Mouse (Mus musculus) heart, embryonic 12.5 days (tissue): ENCODE data around the gene Traf5. TPM values are rescaled to one million over a fixed set of nuclear protein-coding genes. Genes with fewer than 3 reads are reported as not detected.
A peak's percentile ranks its signal among the peaks of the same experiment; 100 is the strongest.

ENCODE experiments used
- ATAC-seq: fragments of 200-750 bp; cut with Nextera tagmentation; 2 replicates; pipeline ENCODE4 v1.8.0; 2017; ENCODE audit warnings: moderate TSS enrichment, moderate library complexity; ENCODE audit not compliant: insufficient number of reproducible peaks, low FRiP score
- H3K27ac ChIP-seq: fragments of 300-500 bp; sonication (generic); 2 replicates; pipeline ENCODE4 v1.5.1; 2016; ENCODE audit warnings: mild to moderate bottlenecking, moderate library complexity; ENCODE audit not compliant: poor library complexity, severe bottlenecking
- H3K27me3 ChIP-seq: fragments of 300-500 bp; sonication (generic); replicated peaks from 2 replicates; pipeline ENCODE4 v1.6.1; 2016; ENCODE audit warnings: mild to moderate bottlenecking, moderate library complexity
- H3K36me3 ChIP-seq: fragments of 300-500 bp; sonication (generic); 2 replicates; pipeline ENCODE4 v1.6.1; 2016; ENCODE audit warnings: mild to moderate bottlenecking, moderate library complexity
- H3K4me1 ChIP-seq: fragments of 300-500 bp; sonication (generic); replicated peaks from 2 replicates; pipeline ENCODE4 v1.6.1; 2016; ENCODE audit warnings: mild to moderate bottlenecking
- H3K4me2 ChIP-seq: fragments of 300-500 bp; sonication (generic); 2 replicates; pipeline ENCODE4 v1.6.1; 2016; ENCODE audit warnings: mild to moderate bottlenecking, moderate library complexity
- H3K4me3 ChIP-seq: fragments of 300-500 bp; sonication (generic); 2 replicates; pipeline ENCODE4 v1.5.1; 2016; ENCODE audit warnings: mild to moderate bottlenecking
- H3K9ac ChIP-seq: fragments of 300-500 bp; sonication (generic); 2 replicates; pipeline ENCODE4 v1.6.1; 2016; ENCODE audit warnings: mild to moderate bottlenecking, moderate library complexity
- H3K9me3 ChIP-seq: fragments of 300-500 bp; sonication (generic); replicated peaks from 2 replicates; pipeline ENCODE4 v1.6.1; 2016; ENCODE audit warnings: mild to moderate bottlenecking, moderate library complexity
- WGBS: fragments of 180-500 bp; shearing (Covaris S2); methylation state at CpG from one replicate; pipeline ENCODE4 v1.1.7; 2016; 5-methylcytosine and 5-hydroxymethylcytosine counted together
- polyA plus RNA-seq: library from polyadenylated mRNA; unstranded; fragments of >200 nt; fragmentation: Nextera tagmentation; extraction: Ambion mirVana; gene quantifications from 2 replicates; pipeline ENCODE4 v1.2.1, GENCODE M21; 2016

Traf5 gene
- polyA plus RNA-seq, 1 experiment from 2014 or later = 10.8 TPM

- Histone ChIP-seq H3K9ac (no peak overlapping the region), H3K4me1 (peaks cover 27% of the 10 kb centered on the region), H3K9me3 (peaks cover 11% of the 10 kb centered on the region), H3K36me3 (peaks cover 43% of the 10 kb centered on the region), H3K27ac (peak overlapping the region; percentile 74; the same call in 1 of the 2 replicates), H3K4me3 (no peak overlapping the region), H3K4me2 (no peak overlapping the region), H3K27me3 (no peaks in the 10 kb centered on the region)
- ATAC-seq = peak; percentile 26; the same call in 1 of the 2 replicates
- 70% methylated on average over 14 of the region's 14 CpGs for WGBS
Measured at GRCm38 (mm10) chr1:192062682-192063081, 29.7 kb downstream of the Traf5 start.

GRCm38 (mm10) chr1:192061666-192062306 lies 30.6 kb downstream of the Traf5 start:
- H3K27ac ChIP-seq = peak overlapping the region; percentile 74
- H3K9me3 ChIP-seq = peaks cover 11% of the 10 kb centered on the region
- no peaks in the 10 kb centered on the region for H3K27me3 ChIP-seq
- 18% methylated on average over 4 of the region's 4 CpGs for WGBS
- H3K4me2 ChIP-seq = no peak overlapping the region
- peak; percentile 89 for ATAC-seq
- H3K36me3 ChIP-seq = peaks cover 46% of the 10 kb centered on the region
- H3K4me3 ChIP-seq = no peak overlapping the region
- H3K9ac ChIP-seq = no peak overlapping the region
- H3K4me1 ChIP-seq = peaks cover 27% of the 10 kb centered on the region

GRCm38 (mm10) chr1:192058911-192059310 lies 33.4 kb downstream of the Traf5 start:
- WGBS = 84% methylated on average over 10 of the region's 10 CpGs
- Histone ChIP-seq H3K36me3 (peaks cover 28% of the 10 kb centered on the region), H3K4me2 (no peak overlapping the region), H3K4me1 (peaks cover 32% of the 10 kb centered on the region), H3K9me3 (peaks cover 7% of the 10 kb centered on the region), H3K27ac (no peak overlapping the region), H3K27me3 (no peaks in the 10 kb centered on the region), H3K9ac (no peak overlapping the region), H3K4me3 (no peak overlapping the region)
- no peak for ATAC-seq

GRCm38 (mm10) chr1:192053726-192054125 lies 38.6 kb downstream of the Traf5 start:
- Histone ChIP-seq H3K36me3 (peaks cover 18% of the 10 kb centered on the region), H3K4me1 (peaks cover 12% of the 10 kb centered on the region), H3K9me3 (no peaks in the 10 kb centered on the region), H3K27ac (no peak overlapping the region), H3K27me3 (no peaks in the 10 kb centered on the region), H3K4me2 (no peak overlapping the region), H3K4me3 (no peak overlapping the region), H3K9ac (no peak overlapping the region)
- 58% methylated on average over 3 of the region's 3 CpGs for WGBS
- no peak for ATAC-seq

- Histone ChIP-seq H3K9ac (no peak overlapping the region), H3K4me3 (no peak overlapping the region), H3K27ac (no peak overlapping the region), H3K4me2 (no peak overlapping the region), H3K4me1 (peaks cover 12% of the 10 kb centered on the region), H3K27me3 (no peaks in the 10 kb centered on the region), H3K9me3 (no peaks in the 10 kb centered on the region), H3K36me3 (peaks cover 12% of the 10 kb centered on the region)
- WGBS = 88% methylated on average over 5 of the region's 5 CpGs
- ATAC-seq = no peak
Measured at GRCm38 (mm10) chr1:192052986-192053385, 39.4 kb downstream of the Traf5 start.

- ATAC-seq = no peak
- no peak overlapping the region for H3K4me3 ChIP-seq
- H3K4me2 ChIP-seq = no peak overlapping the region
- H3K27me3 ChIP-seq = no peaks in the 10 kb centered on the region
- H3K9me3 ChIP-seq = no peaks in the 10 kb centered on the region
- no peak overlapping the region for H3K9ac ChIP-seq
- H3K4me1 ChIP-seq = peaks cover 12% of the 10 kb centered on the region
- H3K27ac ChIP-seq = no peak overlapping the region
- H3K36me3 ChIP-seq = peaks cover 8% of the 10 kb centered on the region
- WGBS = 90% methylated on average over 8 of the region's 8 CpGs
Measured at GRCm38 (mm10) chr1:192052461-192052860, 39.9 kb downstream of the Traf5 start.

- no peak for ATAC-seq
- Histone ChIP-seq H3K9me3 (peaks cover 5% of the 10 kb centered on the region; the same call in 1 of the 2 replicates), H3K4me3 (no peak overlapping the region), H3K27ac (no peak overlapping the region), H3K36me3 (peaks cover 34% of the 10 kb centered on the region), H3K4me2 (no peak overlapping the region), H3K9ac (no peak overlapping the region), H3K27me3 (no peaks in the 10 kb centered on the region), H3K4me1 (peaks cover 5% of the 10 kb centered on the region)
Measured at GRCm38 (mm10) chr1:191999022-191999421, 93.3 kb downstream of the Traf5 start.

GRCm38 (mm10) chr1:191996621-191997185 lies 95.7 kb downstream of the Traf5 start:
- no peak for ATAC-seq
- no peak overlapping the region for H3K4me3 ChIP-seq
- whole genome bisulfite sequencing = 83% methylated on average over 8 of the region's 8 CpGs
- H3K27me3 ChIP-seq = no peaks in the 10 kb centered on the region
- H3K27ac ChIP-seq = no peak overlapping the region
- H3K36me3 ChIP-seq = peaks cover 34% of the 10 kb centered on the region
- H3K9ac ChIP-seq = no peak overlapping the region
- no peak overlapping the region for H3K4me2 ChIP-seq
- peaks cover 15% of the 10 kb centered on the region for H3K4me1 ChIP-seq
- peaks cover 5% of the 10 kb centered on the region; the same call in 1 of the 2 replicates for H3K9me3 ChIP-seq

- H3K27me3 ChIP-seq = no peaks in the 10 kb centered on the region
- H3K27ac ChIP-seq = no peak overlapping the region
- no peak overlapping the region for H3K4me3 ChIP-seq
- peaks cover 15% of the 10 kb centered on the region for H3K4me1 ChIP-seq
- H3K36me3 ChIP-seq = peaks cover 28% of the 10 kb centered on the region
- H3K9me3 ChIP-seq = peaks cover 5% of the 10 kb centered on the region; the same call in 1 of the 2 replicates
- H3K9ac ChIP-seq = no peak overlapping the region
- WGBS = 88% methylated on average over 7 of the region's 7 CpGs
- no peak overlapping the region for H3K4me2 ChIP-seq
- no peak for ATAC-seq
Measured at GRCm38 (mm10) chr1:191995916-191996315, 96.4 kb downstream of the Traf5 start.

GRCm38 (mm10) chr1:191995488-191995887 lies 96.9 kb downstream of the Traf5 start:
- Histone ChIP-seq H3K27ac (no peak overlapping the region), H3K27me3 (no peaks in the 10 kb centered on the region), H3K4me3 (no peak overlapping the region), H3K9ac (no peak overlapping the region), H3K4me2 (no peak overlapping the region), H3K4me1 (peaks cover 15% of the 10 kb centered on the region), H3K9me3 (peaks cover 5% of the 10 kb centered on the region; the same call in 1 of the 2 replicates), H3K36me3 (peaks cover 24% of the 10 kb centered on the region)
- WGBS = 59% methylated on average over 4 of the region's 4 CpGs
- ATAC-seq = no peak

- no peak overlapping the region for H3K27ac ChIP-seq
- ATAC-seq = peak; percentile 82
- H3K4me1 ChIP-seq = peaks cover 15% of the 10 kb centered on the region
Measured at GRCm38 (mm10) chr1:191994476-191994875, 97.9 kb downstream of the Traf5 start.

More at GRCm38 (mm10) chr1:191994476-191994875, 97.9 kb downstream of the Traf5 start:
- peaks cover 16% of the 10 kb centered on the region for H3K36me3 ChIP-seq
- no peaks in the 10 kb centered on the region for H3K27me3 ChIP-seq
- H3K4me3 ChIP-seq = no peak overlapping the region
- 42% methylated on average over 5 of the region's 5 CpGs for WGBS
- H3K9me3 ChIP-seq = peaks cover 5% of the 10 kb centered on the region; the same call in 1 of the 2 replicates
- no peak overlapping the region for H3K4me2 ChIP-seq
- H3K9ac ChIP-seq = 0 out of 2 replicates have a peak overlapping the region, but pooled peaks have one; percentile 27
